Mouse (Mus musculus) forebrain, embryonic 11.5 days (tissue): Measurements from ENCODE around the gene 2300003K06Rik. TPM values are rescaled to one million over a fixed set of nuclear protein-coding genes. Genes with fewer than 3 reads are reported as not detected.
"Not testable (repeated sequence)": the region's sequence is repeated elsewhere in the genome, so short reads cannot be mapped to it uniquely, and the experiment has no call there.

Experiments
- ATAC-seq: fragments of 200-750 bp; cut with Nextera tagmentation; replicated peaks from 2 replicates; pipeline ENCODE4 v1.8.0; 2017; ENCODE audit warnings: moderate TSS enrichment; ENCODE audit not compliant: low FRiP score
- DNase-seq: peaks from one replicate; pipeline ENCODE4 v3.0.0-alpha.2; 2017; ENCODE audit warnings: low spot score
- H3K27ac ChIP-seq: fragments of 300-500 bp; sonication (generic); 2 replicates; pipeline ENCODE4 v1.5.1; 2014; ENCODE audit warnings: low read depth, low read length
- H3K27me3 ChIP-seq: fragments of 300-500 bp; sonication (generic); 2 replicates; pipeline ENCODE4 v1.6.1; 2014; ENCODE audit warnings: mild to moderate bottlenecking, low read length, mixed read lengths; ENCODE audit not compliant: control insufficient read depth, insufficient read depth
- H3K36me3 ChIP-seq: fragments of 300-500 bp; sonication (generic); 2 replicates; pipeline ENCODE4 v1.6.1; 2014; ENCODE audit warnings: mild to moderate bottlenecking, low read length, moderate library complexity, mixed read lengths; ENCODE audit not compliant: control insufficient read depth, insufficient read depth
- H3K4me1 ChIP-seq: fragments of 300-500 bp; sonication (generic); replicated peaks from 2 replicates; pipeline ENCODE4 v1.6.1; 2014; ENCODE audit warnings: low read length, mixed read lengths; ENCODE audit not compliant: control insufficient read depth, insufficient read depth
- H3K4me2 ChIP-seq: fragments of 300-500 bp; sonication (generic); 2 replicates; pipeline ENCODE4 v1.6.1; 2014; ENCODE audit warnings: low read depth, mild to moderate bottlenecking, low read length, moderate library complexity, mixed read lengths; ENCODE audit not compliant: severe bottlenecking
- H3K4me3 ChIP-seq: fragments of 300-500 bp; sonication (generic); 2 replicates; pipeline ENCODE4 v1.5.1; 2014; ENCODE audit warnings: low read depth, low read length
- H3K9ac ChIP-seq: fragments of 300-500 bp; sonication (generic); 2 replicates; pipeline ENCODE4 v1.6.1; 2014; ENCODE audit warnings: low read length
- H3K9me3 ChIP-seq: fragments of 300-500 bp; sonication (generic); 2 replicates; pipeline ENCODE4 v1.6.1; 2016; ENCODE audit warnings: low read length, mixed read lengths; ENCODE audit not compliant: control insufficient read depth
- WGBS: fragments of 180-500 bp; shearing (Covaris S2); extraction: QIAGEN DNeasy Blood & Tissue Kit; methylation state at CpG from one replicate; pipeline ENCODE4 v1.1.7; 2014; 5-methylcytosine and 5-hydroxymethylcytosine counted together
- polyA plus RNA-seq: library from polyadenylated mRNA; unstranded; fragments of >200 nt; fragmentation: Nextera tagmentation; extraction: Ambion mirVana; gene quantifications from 2 replicates; pipeline ENCODE4 v1.2.1, GENCODE M21; 2014

2300003K06Rik gene
- polyA plus RNA-seq = not detected in 2 replicates

DNA sequence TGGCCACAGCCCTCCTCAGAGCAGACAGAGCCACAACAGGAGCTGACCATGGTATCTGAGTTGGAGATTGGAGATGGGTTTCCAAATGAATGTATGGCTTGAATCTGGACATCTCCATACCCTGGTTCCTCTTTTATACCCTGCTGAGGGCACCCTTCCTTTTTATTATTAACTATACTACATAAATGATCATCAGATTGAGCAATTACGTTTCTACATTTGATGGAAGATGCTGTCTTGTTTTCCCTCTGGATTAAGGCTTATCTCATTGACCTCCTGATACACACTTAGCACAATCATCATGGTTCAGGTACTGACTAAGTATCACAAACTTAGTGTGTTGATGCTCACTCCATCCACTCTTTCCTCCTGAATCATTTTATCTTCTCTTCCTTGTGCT is at the start of gene 2300003K06Rik:
Gene 2300003K06Rik (minus strand): TSS at position 101 of the 400 bp plus-strand sequence.
- Histone ChIP-seq H3K4me1 (peaks cover 2% of the 10 kb centered on the region; the same call in 1 of the 2 replicates), H3K4me3 (no peak within 1 kb of the TSS), H3K9ac (no peak within 1 kb of the TSS), H3K9me3 (no peaks in the 10 kb centered on the region), H3K27me3 (no peaks in the 10 kb centered on the region), H3K4me2 (no peak within 1 kb of the TSS), H3K36me3 (no peaks in the 10 kb centered on the region), H3K27ac (no peak within 1 kb of the TSS)
- no peak for ATAC-seq
- WGBS = 92% methylated on average over 1 of the region's 1 CpGs
- no peak for DNase-seq

DNA sequence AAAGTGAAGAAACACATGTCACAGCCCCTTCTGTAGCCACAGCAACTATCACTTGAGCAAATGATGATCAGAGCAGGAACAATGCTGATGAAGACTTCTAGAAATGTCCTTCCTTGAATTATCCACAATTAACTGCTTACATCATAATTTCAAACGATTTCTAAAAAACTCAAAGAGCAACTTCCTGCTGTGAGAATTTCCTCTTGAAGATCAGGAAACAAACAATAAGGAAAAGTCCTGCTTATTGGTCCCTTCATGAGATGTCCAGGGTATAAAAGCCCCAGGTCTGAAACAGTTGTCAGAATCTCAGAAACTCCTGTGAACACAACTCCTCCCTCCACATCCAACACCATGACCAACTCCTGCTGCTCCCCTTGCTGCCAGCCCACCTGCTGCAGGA is 41.0 kb upstream of the 2300003K06Rik start, which contains the start of gene Gm11567:
Gene Gm11567 (plus strand): TSS at position 301 of the 400 bp plus-strand sequence.
- H3K4me3 ChIP-seq, H3K9me3 ChIP-seq, H3K36me3 ChIP-seq, DNase-seq, H3K4me2 ChIP-seq, H3K4me1 ChIP-seq, H3K27me3 ChIP-seq, H3K27ac ChIP-seq, H3K9ac ChIP-seq, ATAC-seq: not testable (repeated sequence)
- 50% methylated on average over 1 of the region's 1 CpGs for WGBS

GRCm38 (mm10) chr11:99873089-99873488 is 35.2 kb upstream of the 2300003K06Rik start, which contains the start of gene Krtap9-1:
Gene Krtap9-1 (plus strand): TSS chr11:99873389.
- not testable (repeated sequence) for H3K27ac ChIP-seq, H3K4me3 ChIP-seq, H3K9me3 ChIP-seq, H3K4me1 ChIP-seq, H3K9ac ChIP-seq, DNase-seq, H3K36me3 ChIP-seq, ATAC-seq, H3K27me3 ChIP-seq, H3K4me2 ChIP-seq
- WGBS = 74% methylated on average over 1 of the region's 1 CpGs

- not testable (repeated sequence) for H3K27me3 ChIP-seq, H3K9ac ChIP-seq, H3K9me3 ChIP-seq, H3K36me3 ChIP-seq, ATAC-seq, H3K4me1 ChIP-seq, H3K4me3 ChIP-seq, H3K4me2 ChIP-seq, H3K27ac ChIP-seq, DNase-seq
- 73% methylated on average over 1 of the region's 1 CpGs for WGBS
These were observed 26.3 kb upstream of the 2300003K06Rik start, which contains the start of gene Gm11559 for GRCm38 (mm10) chr11:99864176-99864575. Gene Gm11559 (plus strand): TSS chr11:99864476.

GRCm38 (mm10) chr11:99858761-99859160 is 20.9 kb upstream of the 2300003K06Rik start:
- 83% methylated on average over 2 of the region's 2 CpGs for WGBS
- no peak for ATAC-seq
- H3K4me1 ChIP-seq = no peaks in the 10 kb centered on the region

GRCm38 (mm10) chr11:99857617-99858016 is 19.8 kb upstream of the 2300003K06Rik start, which contains the start of gene Gm11568:
Gene Gm11568 (plus strand): TSS chr11:99857917.
- WGBS = 93% methylated on average over 2 of the region's 2 CpGs
- ATAC-seq = no peak
- no peaks in the 10 kb centered on the region for H3K9me3 ChIP-seq
- H3K27me3 ChIP-seq = no peaks in the 10 kb centered on the region
- H3K4me2 ChIP-seq = no peak within 1 kb of the TSS
- no peak within 1 kb of the TSS for H3K27ac ChIP-seq
- no peak within 1 kb of the TSS for H3K4me3 ChIP-seq
- no peaks in the 10 kb centered on the region for H3K36me3 ChIP-seq
- no peak within 1 kb of the TSS for H3K9ac ChIP-seq
- no peaks in the 10 kb centered on the region for H3K4me1 ChIP-seq
- no peak for DNase-seq

More at GRCm38 (mm10) chr11:99858761-99859160, 20.9 kb upstream of the 2300003K06Rik start:
- no peak overlapping the region for H3K4me2 ChIP-seq
- H3K36me3 ChIP-seq = no peaks in the 10 kb centered on the region
- no peak overlapping the region for H3K4me3 ChIP-seq
- no peak overlapping the region for H3K27ac ChIP-seq
- DNase-seq = no peak
- no peak overlapping the region for H3K9ac ChIP-seq
- no peaks in the 10 kb centered on the region for H3K27me3 ChIP-seq
- H3K9me3 ChIP-seq = no peaks in the 10 kb centered on the region

GRCm38 (mm10) chr11:99854121-99854520 is 16.3 kb upstream of the 2300003K06Rik start:
- no peaks in the 10 kb centered on the region for H3K4me1 ChIP-seq
- H3K4me2 ChIP-seq = no peak overlapping the region
- no peak overlapping the region for H3K9ac ChIP-seq
- H3K36me3 ChIP-seq = no peaks in the 10 kb centered on the region
- no peak overlapping the region for H3K27ac ChIP-seq
- H3K9me3 ChIP-seq = no peaks in the 10 kb centered on the region
- H3K27me3 ChIP-seq = no peaks in the 10 kb centered on the region
- 60% methylated on average over 3 of the region's 3 CpGs for WGBS
- ATAC-seq (no peak), DNase-seq (no peak)
- H3K4me3 ChIP-seq = no peak overlapping the region

DNA sequence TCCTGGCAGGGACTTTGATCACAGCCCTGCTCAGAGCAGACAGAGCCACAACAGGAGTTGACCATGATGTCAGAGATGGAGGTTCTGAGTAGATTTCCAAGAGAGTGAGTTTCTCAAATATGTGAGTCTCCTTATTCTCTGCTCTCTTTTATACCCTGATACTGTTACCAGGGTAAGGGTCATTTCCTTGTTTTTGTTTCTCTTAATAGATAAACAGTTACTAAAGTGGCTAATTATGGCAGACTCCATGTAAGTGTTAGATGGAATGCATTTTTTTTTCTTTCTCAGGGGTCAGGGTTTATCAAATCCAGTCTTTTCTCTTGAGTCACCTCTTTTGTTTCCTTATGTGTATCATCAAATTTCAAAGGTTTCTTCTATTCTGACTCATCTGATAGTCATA is 13.6 kb upstream of the 2300003K06Rik start, which contains the start of gene Krtap4-16:
Gene Krtap4-16 (minus strand): TSS at position 101 of the 400 bp plus-strand sequence.
- H3K36me3 ChIP-seq = no peaks in the 10 kb centered on the region
- no peak within 1 kb of the TSS for H3K27ac ChIP-seq
- no peaks in the 10 kb centered on the region for H3K27me3 ChIP-seq
- ATAC-seq (no peak), DNase-seq (no peak)
- no peak within 1 kb of the TSS for H3K4me2 ChIP-seq
- no peak within 1 kb of the TSS for H3K4me3 ChIP-seq
- no peaks in the 10 kb centered on the region for H3K4me1 ChIP-seq
- no peak within 1 kb of the TSS for H3K9ac ChIP-seq
- no peaks in the 10 kb centered on the region for H3K9me3 ChIP-seq

DNA sequence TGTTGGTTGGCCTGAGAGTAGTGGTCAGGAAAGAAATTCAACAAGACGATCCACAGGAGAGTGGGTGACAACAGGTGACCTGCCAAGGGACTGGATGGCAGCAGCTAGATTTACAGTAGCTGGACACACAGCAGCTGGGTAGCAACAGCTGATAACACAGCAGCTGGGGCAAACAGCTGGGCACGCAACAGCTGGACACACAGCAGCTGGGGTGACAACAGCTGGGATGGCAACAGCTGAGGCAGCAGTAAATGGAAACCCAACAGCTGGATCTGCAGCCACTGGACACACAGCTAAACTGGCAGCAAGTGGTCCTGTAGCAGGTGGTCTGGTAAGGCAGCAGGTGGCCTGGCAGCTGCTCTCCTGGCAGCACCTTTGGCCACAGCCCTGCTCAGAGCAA is 8.9 kb upstream of the 2300003K06Rik start:
- no peak for DNase-seq
- H3K9me3 ChIP-seq = no peaks in the 10 kb centered on the region
- H3K4me1 ChIP-seq = peaks cover 2% of the 10 kb centered on the region; the same call in 1 of the 2 replicates
- no peak overlapping the region for H3K9ac ChIP-seq
- no peak overlapping the region for H3K27ac ChIP-seq
- ATAC-seq = no peak
- no peak overlapping the region for H3K4me3 ChIP-seq
- WGBS = 90% methylated on average over 2 of the region's 2 CpGs
- H3K4me2 ChIP-seq = no peak overlapping the region
- H3K36me3 ChIP-seq = no peaks in the 10 kb centered on the region
- no peaks in the 10 kb centered on the region for H3K27me3 ChIP-seq
